Mouse (Mus musculus) ZHBTc4 (cell line): Measurements from ENCODE around the gene Fdxr.

Experiments used
- DNase-seq: peaks from one replicate; pipeline ENCODE4 v3.0.0-alpha.2; 2011; ENCODE audit warnings: low read depth, low spot score

Fdxr gene

GRCm38 (mm10) chr11:115290314-115290713 is 13.5 kb upstream of the Fdxr start:
- no peak for DNase-seq

GRCm38 (mm10) chr11:115289885-115290284 is 13.0 kb upstream of the Fdxr start:
- no peak for DNase-seq

GRCm38 (mm10) chr11:115288305-115288704 is 11.5 kb upstream of the Fdxr start:
- no peak for DNase-seq

- peak; percentile 94 for DNase-seq
Measured at GRCm38 (mm10) chr11:115287386-115287785, 10.5 kb upstream of the Fdxr start.

- no peak for DNase-seq
Measured at GRCm38 (mm10) chr11:115286201-115286993, 9.5 kb upstream of the Fdxr start.

- DNase-seq, result no peak
Measured at GRCm38 (mm10) chr11:115285282-115285681, 8.4 kb upstream of the Fdxr start.

- no peak for DNase-seq
Measured at GRCm38 (mm10) chr11:115283891-115284620, 7.2 kb upstream of the Fdxr start.

- no peak for DNase-seq
Measured at GRCm38 (mm10) chr11:115283486-115283765, 6.6 kb upstream of the Fdxr start.

- DNase-seq, result no peak
Measured at GRCm38 (mm10) chr11:115282723-115283485, 6.1 kb upstream of the Fdxr start.

GRCm38 (mm10) chr11:115282295-115282694 is 5.4 kb upstream of the Fdxr start:
- DNase-seq, result no peak

GRCm38 (mm10) chr11:115279726-115280125 is 2.9 kb upstream of the Fdxr start:
- peak; percentile 85 for DNase-seq

GRCm38 (mm10) chr11:115278176-115278575 is 1.3 kb upstream of the Fdxr start:
- DNase-seq, result no peak

GRCm38 (mm10) chr11:115277604-115277975 is 740 bp upstream of the Fdxr start:
- DNase-seq, result no peak

- DNase-seq, result no peak
Measured at GRCm38 (mm10) chr11:115275954-115276353, 896 bp downstream of the Fdxr start.

- DNase-seq, result no peak
Measured at GRCm38 (mm10) chr11:115275509-115275908, 1.3 kb downstream of the Fdxr start.

GRCm38 (mm10) chr11:115274771-115275170 is 2.1 kb downstream of the Fdxr start:
- DNase-seq, result no peak

GRCm38 (mm10) chr11:115274178-115274577 is 2.7 kb downstream of the Fdxr start:
- DNase-seq, result no peak

- no peak for DNase-seq
Measured at GRCm38 (mm10) chr11:115273735-115274134, 3.1 kb downstream of the Fdxr start.

- no peak for DNase-seq
Measured at GRCm38 (mm10) chr11:115272894-115273498, 3.9 kb downstream of the Fdxr start.

GRCm38 (mm10) chr11:115271481-115271880 is 5.4 kb downstream of the Fdxr start:
- DNase-seq, result no peak

GRCm38 (mm10) chr11:115271052-115271451 is 5.8 kb downstream of the Fdxr start:
- no peak for DNase-seq
